Mouse (Mus musculus): ENCODE data around the gene Majin.

- TF ChIP-seq POLR2A (IDR thresholded peaks at IDR 0.05; ENCODE audit: control insufficient read depth, low read depth, low read length) = no peak
- TF ChIP-seq CTCF (IDR thresholded peaks at IDR 0.05; ENCODE audit: control insufficient read depth, insufficient read depth, insufficient replicate concordance, low read depth, low read length) = no peak
Observed at GRCm38 (mm10) chr19:6261379-6261778, 77.2 kb downstream of the Majin start.

Measured in testis, adult 2 months (tissue).